Mouse (Mus musculus): Measurements from ENCODE around the gene Pou4f1. TPM values are rescaled to one million over a fixed set of nuclear protein-coding genes. Genes with fewer than 3 reads are reported as not detected.

Gene Pou4f1
- polyA plus RNA-seq, 1 experiment from 2014 or later: 0.08 TPM

DNA sequence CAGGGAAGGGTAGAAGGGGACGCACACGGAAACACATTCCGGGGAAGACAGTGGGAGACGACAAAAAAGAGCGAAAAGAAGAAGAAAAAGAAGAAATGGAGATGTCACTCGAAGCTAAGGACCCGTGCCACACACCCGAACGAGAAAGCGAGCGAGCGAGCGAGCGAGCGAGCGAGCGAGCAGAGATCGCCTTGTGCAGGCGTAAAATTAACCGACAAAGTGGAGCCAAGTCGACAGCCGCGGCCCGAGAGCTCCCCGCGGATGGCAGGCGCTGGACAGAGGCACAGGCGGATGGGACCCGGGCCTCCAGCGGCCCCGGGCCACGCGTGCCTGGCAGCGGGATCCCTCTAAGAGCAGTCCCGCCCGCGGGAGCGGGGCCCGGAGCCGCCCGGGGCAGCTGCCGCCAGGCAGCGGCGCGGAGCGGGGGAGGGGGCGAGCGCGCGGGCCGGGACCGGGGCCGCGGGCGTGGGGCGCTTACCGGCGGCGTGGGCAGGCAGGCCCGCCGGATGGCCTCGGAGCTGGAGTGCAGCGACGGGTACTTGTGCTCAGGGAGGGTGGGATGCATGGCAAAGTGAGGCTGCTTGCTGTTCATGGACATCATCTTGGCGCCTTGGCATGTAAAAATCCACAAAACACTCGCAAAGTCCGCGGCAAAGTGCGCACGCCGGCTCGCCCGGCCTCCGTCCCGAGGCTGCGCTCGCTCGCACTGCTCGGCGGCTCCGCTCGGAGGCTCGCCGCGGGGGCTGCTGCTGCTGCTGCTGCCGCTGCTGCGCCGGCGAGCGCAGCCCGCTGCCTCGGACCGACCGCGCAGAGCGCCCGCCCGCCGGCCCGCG, 450 bp downstream of the Pou4f1 start:
- ATAC-seq (ENCODE audit: insufficient number of reproducible peaks, insufficient read depth, low FRiP score, low read depth): no peak; the same call in 1 of the 2 replicates
- Histone ChIP-seq H3K27me3 (ENCODE audit: control insufficient read depth, insufficient read depth, low read length) (peaks cover 94% of the 10 kb centered on the region), H3K36me3 (ENCODE audit: control insufficient read depth, insufficient read depth, low read length) (no peaks in the 10 kb centered on the region), H3K27ac (replicated peaks in 1 of 2; ENCODE audit: control insufficient read depth in 1 of 2, insufficient read depth in 1 of 2, low read depth in 2 of 2, low read length in 2 of 2) (no peak overlapping the region), H3K9me3 (ENCODE audit: control insufficient read depth, low read length) (no peaks in the 10 kb centered on the region), H3K9ac (ENCODE audit: low read length) (no peak overlapping the region), H3K4me3 (ENCODE audit: control insufficient read depth in 1 of 2, insufficient read depth in 1 of 2, low read depth in 1 of 2, low read length in 2 of 2) (peak overlapping the region; percentile 42 to 49), H3K4me1 (ENCODE audit: control insufficient read depth in 2 of 2, insufficient read depth in 2 of 2, low read length in 2 of 2) (peaks cover 0 to 17% of the 10 kb centered on the region in 2 experiments; a peak in 3 of 4 replicates), H3K4me2 (ENCODE audit: low read length) (peak overlapping the region; percentile 85)
- under 1% methylated on average over 95 of the region's 101 CpGs for WGBS

DNA sequence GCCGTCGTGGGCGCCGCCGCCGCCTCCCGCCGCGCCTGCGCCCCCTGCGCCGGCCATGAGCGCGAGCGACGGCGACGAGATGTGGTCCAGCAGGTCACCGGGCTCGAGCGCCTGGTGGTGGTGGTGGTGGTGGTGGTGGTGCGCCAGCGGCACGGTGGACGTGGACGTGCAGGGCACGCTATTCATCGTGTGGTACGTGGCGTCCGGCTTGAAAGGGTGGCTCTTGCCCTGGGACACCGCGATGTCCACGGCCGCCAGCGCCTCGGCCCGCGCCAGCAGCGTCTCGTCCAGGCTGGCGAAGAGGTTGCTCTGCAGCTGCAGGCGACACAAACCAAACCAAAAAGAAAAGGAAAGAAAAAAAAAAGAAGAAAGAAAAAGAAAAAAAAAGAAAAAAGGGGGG, 1.2 kb downstream of the Pou4f1 start:
- ATAC-seq (ENCODE audit: insufficient number of reproducible peaks, insufficient read depth, low FRiP score, low read depth): no peak
- H3K9ac ChIP-seq (ENCODE audit: low read length): no peak overlapping the region
- peaks cover 0 to 17% of the 10 kb centered on the region in 2 experiments; a peak in 3 of 4 replicates for H3K4me1 ChIP-seq (ENCODE audit: control insufficient read depth in 2 of 2, insufficient read depth in 2 of 2, low read length in 2 of 2)
- H3K4me2 ChIP-seq (ENCODE audit: low read length): peak overlapping the region; percentile 85
- under 1% methylated on average over 41 of the region's 43 CpGs for WGBS
- H3K27me3 ChIP-seq (ENCODE audit: control insufficient read depth, insufficient read depth, low read length): peaks cover 92% of the 10 kb centered on the region
- H3K27ac ChIP-seq (replicated peaks in 1 of 2; ENCODE audit: control insufficient read depth in 1 of 2, insufficient read depth in 1 of 2, low read depth in 2 of 2, low read length in 2 of 2): no peak overlapping the region
- no peaks in the 10 kb centered on the region for H3K36me3 ChIP-seq (ENCODE audit: control insufficient read depth, insufficient read depth, low read length)
- no peaks in the 10 kb centered on the region for H3K9me3 ChIP-seq (ENCODE audit: control insufficient read depth, low read length)
- H3K4me3 ChIP-seq (ENCODE audit: control insufficient read depth in 1 of 2, insufficient read depth in 1 of 2, low read depth in 1 of 2, low read length in 2 of 2): peak overlapping the region in 1 of 2 experiments; percentile 42; a peak in 2 of 4 replicates

DNA sequence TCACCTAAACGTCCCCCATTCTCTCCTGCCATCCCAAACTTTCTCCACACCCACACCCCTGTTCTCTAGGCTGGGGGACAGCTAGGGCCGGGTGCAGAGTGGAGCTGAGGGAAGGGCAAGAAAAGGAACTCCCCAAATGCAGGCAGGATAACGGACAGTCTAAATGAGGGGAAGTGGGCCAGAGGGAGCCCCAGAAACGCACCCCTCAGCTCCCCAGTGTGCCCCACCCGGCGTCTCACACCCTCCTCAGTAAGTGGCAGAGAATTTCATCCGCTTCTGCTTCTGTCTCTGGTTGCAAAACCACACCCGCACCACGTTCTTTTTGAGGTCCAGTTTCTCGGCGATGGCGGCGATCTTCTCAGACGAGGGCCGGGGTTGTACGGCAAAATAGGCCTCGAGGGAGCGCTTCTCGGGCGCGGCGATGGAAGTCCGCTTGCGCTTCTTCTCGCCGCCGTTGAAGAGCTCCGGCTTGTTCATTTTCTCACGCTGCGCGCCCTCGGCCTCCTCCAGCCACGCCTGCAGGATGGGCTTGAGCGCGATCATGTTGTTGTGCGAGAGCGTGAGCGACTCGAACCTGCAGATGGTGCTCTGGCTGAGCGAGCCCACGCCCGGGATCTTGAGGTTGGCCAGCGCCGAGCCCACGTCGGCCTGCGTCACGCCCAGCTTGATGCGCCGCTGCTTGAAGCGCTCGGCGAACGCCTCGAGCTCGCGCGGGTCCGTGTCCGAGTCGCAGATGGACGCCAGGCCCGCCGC, 2.1 kb downstream of the Pou4f1 start:
- Histone ChIP-seq H3K4me3 (ENCODE audit: control insufficient read depth in 1 of 2, insufficient read depth in 1 of 2, low read depth in 1 of 2, low read length in 2 of 2) (peak overlapping the region; percentile 11 to 33), H3K27me3 (ENCODE audit: control insufficient read depth, insufficient read depth, low read length) (peaks cover 92% of the 10 kb centered on the region), H3K4me2 (ENCODE audit: low read length) (peak overlapping the region; percentile 85), H3K27ac (replicated peaks in 1 of 2; ENCODE audit: control insufficient read depth in 1 of 2, insufficient read depth in 1 of 2, low read depth in 2 of 2, low read length in 2 of 2) (no peak overlapping the region), H3K9me3 (ENCODE audit: control insufficient read depth, low read length) (no peaks in the 10 kb centered on the region), H3K36me3 (ENCODE audit: control insufficient read depth, insufficient read depth, low read length) (no peaks in the 10 kb centered on the region), H3K4me1 (ENCODE audit: control insufficient read depth in 2 of 2, insufficient read depth in 2 of 2, low read length in 2 of 2) (peaks cover 0 to 17% of the 10 kb centered on the region in 2 experiments; a peak in 3 of 4 replicates), H3K9ac (ENCODE audit: low read length) (no peak overlapping the region)
- ATAC-seq (ENCODE audit: insufficient number of reproducible peaks, insufficient read depth, low FRiP score, low read depth): no peak
- under 1% methylated on average over 64 of the region's 64 CpGs for WGBS

DNA sequence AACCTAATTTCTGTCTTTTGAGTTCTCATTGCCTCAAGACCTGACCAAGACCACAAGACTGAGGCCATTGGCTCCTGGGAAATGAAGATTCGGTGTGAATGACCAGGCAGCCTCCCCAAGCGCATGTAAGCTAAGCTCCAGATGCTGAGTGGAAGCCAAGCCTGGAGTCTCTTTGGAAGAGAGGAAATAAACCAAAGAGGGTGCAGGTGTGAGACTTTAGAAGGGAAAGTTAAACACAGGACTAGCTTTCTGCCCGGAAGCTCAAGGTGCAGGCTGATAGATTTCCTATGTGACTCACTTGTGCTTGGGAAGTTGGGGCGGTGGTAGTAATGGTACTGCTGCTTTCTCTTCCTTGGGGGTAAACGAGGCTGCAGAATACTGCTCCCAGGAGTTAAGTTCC, 3.0 kb downstream of the Pou4f1 start:
- no peaks in the 10 kb centered on the region for H3K9me3 ChIP-seq (ENCODE audit: control insufficient read depth, low read length)
- 4% methylated on average over 5 of the region's 5 CpGs for WGBS
- H3K4me3 ChIP-seq (ENCODE audit: control insufficient read depth in 1 of 2, insufficient read depth in 1 of 2, low read depth in 1 of 2, low read length in 2 of 2): no peak overlapping the region
- H3K36me3 ChIP-seq (ENCODE audit: control insufficient read depth, insufficient read depth, low read length): no peaks in the 10 kb centered on the region
- peaks cover 2 to 22% of the 10 kb centered on the region in 2 experiments; a peak in 3 of 4 replicates for H3K4me1 ChIP-seq (ENCODE audit: control insufficient read depth in 2 of 2, insufficient read depth in 2 of 2, low read length in 2 of 2)
- H3K27ac ChIP-seq (replicated peaks in 1 of 2; ENCODE audit: control insufficient read depth in 1 of 2, insufficient read depth in 1 of 2, low read depth in 2 of 2, low read length in 2 of 2): no peak overlapping the region
- H3K9ac ChIP-seq (ENCODE audit: low read length): no peak overlapping the region
- peaks cover 91% of the 10 kb centered on the region for H3K27me3 ChIP-seq (ENCODE audit: control insufficient read depth, insufficient read depth, low read length)
- ATAC-seq (ENCODE audit: insufficient number of reproducible peaks, insufficient read depth, low FRiP score, low read depth): no peak
- no peak overlapping the region for H3K4me2 ChIP-seq (ENCODE audit: low read length)

DNA sequence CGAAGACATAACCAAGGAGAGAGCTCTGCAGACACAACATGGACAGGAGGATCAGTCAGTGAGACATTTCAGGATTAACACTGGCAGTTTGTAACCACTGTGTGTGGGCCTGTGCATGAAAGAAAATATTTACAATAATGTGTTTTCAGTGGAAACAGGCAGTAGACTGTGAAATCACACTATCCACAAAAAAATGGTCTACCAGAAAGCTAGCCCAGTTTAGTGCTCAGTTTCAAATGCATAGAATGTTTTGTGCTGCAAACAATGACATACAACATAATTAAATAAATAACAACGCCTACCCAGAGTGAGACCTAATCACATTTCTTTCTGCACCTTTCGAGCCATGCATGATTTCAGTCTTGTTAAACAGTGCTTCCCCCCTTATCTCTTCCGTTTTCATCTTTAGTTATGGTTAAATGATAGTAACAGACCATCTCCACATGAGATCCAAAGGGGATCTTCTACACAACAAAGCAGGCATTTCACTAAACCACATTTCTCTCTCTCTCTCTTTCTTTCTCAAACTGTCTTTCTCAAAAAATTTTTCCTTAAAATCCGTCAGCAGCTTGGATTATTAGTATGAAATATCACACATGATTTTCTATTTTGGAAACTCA, 4.1 kb downstream of the Pou4f1 start:
- H3K27me3 ChIP-seq (ENCODE audit: control insufficient read depth, insufficient read depth, low read length): peaks cover 91% of the 10 kb centered on the region
- H3K4me1 ChIP-seq (ENCODE audit: control insufficient read depth in 2 of 2, insufficient read depth in 2 of 2, low read length in 2 of 2): peaks cover 2 to 22% of the 10 kb centered on the region in 2 experiments; a peak in 3 of 4 replicates
- H3K27ac ChIP-seq (replicated peaks in 1 of 2; ENCODE audit: control insufficient read depth in 1 of 2, insufficient read depth in 1 of 2, low read depth in 2 of 2, low read length in 2 of 2): no peak overlapping the region
- no peak overlapping the region for H3K9ac ChIP-seq (ENCODE audit: low read length)
- ATAC-seq (ENCODE audit: insufficient number of reproducible peaks, insufficient read depth, low FRiP score, low read depth): no peak
- H3K4me2 ChIP-seq (ENCODE audit: low read length): no peak overlapping the region
- 9% methylated on average over 5 of the region's 5 CpGs for WGBS
- no peaks in the 10 kb centered on the region for H3K9me3 ChIP-seq (ENCODE audit: control insufficient read depth, low read length)
- no peak overlapping the region for H3K4me3 ChIP-seq (ENCODE audit: control insufficient read depth in 1 of 2, insufficient read depth in 1 of 2, low read depth in 1 of 2, low read length in 2 of 2)
- no peaks in the 10 kb centered on the region for H3K36me3 ChIP-seq (ENCODE audit: control insufficient read depth, insufficient read depth, low read length)

DNA sequence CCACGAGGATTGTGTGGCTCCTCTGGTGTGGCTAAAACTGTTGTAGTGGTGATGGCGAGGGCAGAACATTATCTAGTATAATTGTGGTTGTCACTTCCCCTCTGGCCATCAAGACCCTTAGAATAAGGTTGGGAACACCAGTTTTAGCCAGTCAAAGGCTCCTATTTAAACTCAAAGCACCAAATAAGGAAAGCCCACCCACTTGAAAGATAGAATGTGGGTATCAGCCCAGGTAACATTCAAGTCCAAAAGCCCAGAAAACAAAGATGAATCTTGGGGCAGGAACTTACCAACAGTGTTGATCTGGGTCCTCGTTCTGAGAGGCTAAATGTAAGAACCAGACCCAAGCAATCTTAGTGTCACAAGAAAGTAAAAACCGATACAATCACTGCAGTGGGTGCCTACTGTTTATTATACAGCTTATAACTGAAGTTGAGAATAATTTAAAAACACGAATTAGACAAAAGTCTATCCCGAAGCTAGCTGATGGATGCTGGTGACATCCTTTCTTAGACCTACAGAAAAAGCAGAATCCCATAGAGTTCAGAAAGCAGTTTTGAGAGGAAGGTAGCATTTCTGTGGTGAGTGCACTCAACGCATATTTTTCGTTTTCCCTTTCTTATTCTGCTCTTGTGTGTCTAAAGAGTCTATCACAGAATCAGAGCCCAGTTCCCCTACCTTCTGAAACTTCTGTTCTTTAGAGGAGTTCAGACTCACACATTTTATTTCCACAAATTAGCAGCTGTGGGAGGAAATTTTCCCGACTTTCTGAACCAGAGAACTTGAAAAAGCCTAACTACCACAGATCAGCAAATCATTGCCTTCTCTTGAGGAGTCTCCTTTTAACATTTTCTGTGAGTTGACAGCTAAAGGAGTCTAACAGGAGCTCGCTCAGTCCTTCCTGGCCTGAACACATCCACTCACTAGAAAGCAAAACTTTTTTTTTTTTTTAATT, 6.2 kb downstream of the Pou4f1 start:
- no peak overlapping the region for H3K4me3 ChIP-seq (ENCODE audit: control insufficient read depth in 1 of 2, insufficient read depth in 1 of 2, low read depth in 1 of 2, low read length in 2 of 2)
- 3% methylated on average over 10 of the region's 10 CpGs for WGBS
- H3K4me2 ChIP-seq (ENCODE audit: low read length): no peak overlapping the region
- H3K9ac ChIP-seq (ENCODE audit: low read length): no peak overlapping the region
- H3K36me3 ChIP-seq (ENCODE audit: control insufficient read depth, insufficient read depth, low read length): no peaks in the 10 kb centered on the region
- H3K4me1 ChIP-seq (ENCODE audit: control insufficient read depth in 2 of 2, insufficient read depth in 2 of 2, low read length in 2 of 2): peaks cover 2 to 12% of the 10 kb centered on the region in 2 experiments; a peak in 3 of 4 replicates
- no peak overlapping the region for H3K27ac ChIP-seq (replicated peaks in 1 of 2; ENCODE audit: control insufficient read depth in 1 of 2, insufficient read depth in 1 of 2, low read depth in 2 of 2, low read length in 2 of 2)
- H3K9me3 ChIP-seq (ENCODE audit: control insufficient read depth, low read length): no peaks in the 10 kb centered on the region
- H3K27me3 ChIP-seq (ENCODE audit: control insufficient read depth, insufficient read depth, low read length): peaks cover 89% of the 10 kb centered on the region
- no peak for ATAC-seq (ENCODE audit: insufficient number of reproducible peaks, insufficient read depth, low FRiP score, low read depth)

Data from heart, embryonic 14.5 days (tissue).